Mouse (Mus musculus) ZHBTc4 (cell line): Measurements from ENCODE around the gene Trim41.
"Not testable (repeated sequence)": the region's sequence is repeated elsewhere in the genome, so short reads cannot be mapped to it uniquely, and the experiment has no call there.

Experiments used
- DNase-seq: peaks from one replicate; pipeline ENCODE4 v3.0.0-alpha.2; 2011; ENCODE audit warnings: low read depth, low spot score

The Trim41 gene

DNA sequence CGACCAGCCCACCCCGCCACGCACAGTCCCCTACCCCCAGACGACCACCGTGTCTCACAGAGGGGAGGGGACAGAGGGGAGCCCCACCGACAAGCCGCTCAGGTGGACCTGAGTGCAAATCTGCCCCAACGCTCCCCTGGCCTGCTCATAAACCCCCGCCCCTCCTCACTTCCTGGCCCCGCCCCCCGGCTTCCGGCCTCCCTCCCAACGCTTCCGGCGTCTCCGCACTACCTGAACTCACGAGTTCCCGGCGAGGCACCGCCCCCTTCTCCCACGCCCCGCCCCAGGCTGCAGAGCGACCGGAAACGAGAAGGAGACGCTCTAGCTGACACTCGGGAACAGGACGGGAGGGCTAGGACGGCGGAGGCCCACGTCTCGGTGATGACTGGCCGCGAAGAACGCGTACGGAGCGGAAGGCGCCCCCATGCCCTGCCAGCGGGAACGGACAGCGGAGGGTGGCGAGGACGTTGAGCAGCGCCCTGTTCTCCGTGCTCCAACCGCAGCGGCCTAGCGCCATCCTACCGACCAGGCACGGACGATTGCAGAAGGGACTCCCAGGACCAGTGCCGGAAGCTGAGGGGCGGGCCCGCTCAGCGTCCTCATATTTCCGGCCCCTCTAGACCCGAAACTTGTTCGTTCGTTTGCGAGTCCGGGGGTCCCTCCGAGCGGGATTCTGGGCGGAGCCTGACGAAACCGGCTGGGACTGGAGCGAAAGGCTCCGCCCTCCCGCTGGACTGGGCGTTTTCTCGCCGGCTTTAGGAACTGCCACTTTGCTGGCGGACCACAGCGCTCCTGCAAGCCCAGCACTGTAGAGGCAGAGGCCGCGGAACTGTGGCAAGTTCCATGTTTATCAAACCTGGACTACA lies at the start of gene Trim41:
Gene Trim41, minus strand, starts transcription at position 554 of the 866 bp plus-strand sequence.
- DNase-seq: peak; percentile 99

DNA sequence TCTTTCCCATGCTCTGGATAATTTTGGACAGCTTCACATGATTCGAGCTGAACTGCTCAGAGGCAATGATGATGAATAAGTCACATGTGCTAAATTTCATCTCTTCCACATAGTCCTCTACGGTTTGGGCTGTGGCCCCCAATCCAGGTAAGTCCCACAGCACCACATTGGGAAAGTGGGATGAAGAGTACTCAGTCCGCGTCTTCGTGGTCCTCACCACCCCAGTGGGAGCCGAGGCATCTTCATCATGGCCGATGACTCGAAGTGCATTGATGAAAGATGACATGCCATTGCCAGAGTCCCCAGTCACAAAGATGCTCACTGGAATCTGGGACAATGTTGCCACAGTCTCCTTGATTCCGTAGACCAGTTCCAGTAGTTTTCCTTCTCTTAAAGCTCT lies 49.3 kb upstream of the Trim41 start:
- DNase-seq: no peak

DNA sequence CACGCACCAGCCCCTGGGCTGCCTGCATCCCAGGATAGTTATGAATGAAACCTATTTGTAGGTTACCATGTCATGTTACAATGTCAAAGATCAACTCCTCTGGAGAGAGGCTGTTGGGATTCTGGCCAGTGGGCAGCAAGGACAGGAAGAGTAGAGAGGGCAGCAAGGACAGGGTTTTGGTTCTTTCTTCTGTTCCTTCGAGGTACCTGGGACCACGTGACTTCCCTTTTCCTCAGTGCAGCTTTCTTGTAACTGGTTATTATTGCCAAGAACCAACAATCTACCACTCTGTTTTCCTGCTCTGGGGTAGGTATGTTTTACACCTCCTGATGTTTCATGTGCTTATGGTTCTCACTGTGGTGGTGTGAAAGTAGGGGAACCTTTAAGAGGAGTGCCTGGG lies 46.7 kb upstream of the Trim41 start:
- DNase-seq: no peak

DNA sequence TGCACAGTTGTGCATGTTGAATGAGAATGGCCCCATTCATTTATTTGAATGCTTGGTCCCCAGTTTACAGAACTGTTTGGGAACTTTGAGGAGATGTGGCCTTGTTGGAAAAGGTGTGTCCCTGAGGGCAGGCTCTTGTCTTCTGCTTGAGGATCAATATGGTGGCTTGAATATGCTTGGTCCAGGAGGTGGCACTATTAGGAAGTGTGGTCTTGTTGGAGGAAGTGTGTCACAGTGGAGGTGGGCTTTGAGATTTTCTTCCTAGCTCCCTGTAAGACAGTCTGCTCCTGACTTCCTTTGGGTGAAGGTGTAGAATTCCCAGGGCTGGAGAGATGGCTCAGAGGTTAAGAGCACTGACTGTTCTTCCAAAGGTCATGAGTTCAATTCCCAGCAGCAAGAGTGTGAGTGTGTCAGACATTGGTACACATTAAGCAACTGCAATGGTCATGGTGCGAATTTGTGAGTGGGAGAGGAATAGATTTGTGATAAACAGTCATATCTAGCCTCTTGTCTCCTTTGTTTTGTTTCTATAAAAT lies 45.7 kb upstream of the Trim41 start:
- no peak for DNase-seq

DNA sequence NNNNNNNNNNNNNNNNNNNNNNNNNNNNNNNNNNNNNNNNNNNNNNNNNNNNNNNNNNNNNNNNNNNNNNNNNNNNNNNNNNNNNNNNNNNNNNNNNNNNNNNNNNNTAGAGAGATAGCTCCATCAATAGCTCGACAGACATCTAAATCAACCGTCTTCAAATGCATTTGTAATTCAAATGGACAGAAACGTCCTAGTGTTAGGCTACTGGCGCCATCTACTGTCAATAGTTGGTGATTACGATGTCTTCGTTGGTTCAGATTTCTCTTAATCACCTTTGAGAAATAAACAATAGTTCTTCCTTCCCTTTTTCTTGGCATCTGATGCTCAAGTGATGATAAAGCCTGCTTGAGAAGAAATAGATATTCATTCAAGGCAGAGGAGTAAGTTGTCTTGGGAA lies 41.9 kb upstream of the Trim41 start:
- DNase-seq: peak; percentile 81

DNA sequence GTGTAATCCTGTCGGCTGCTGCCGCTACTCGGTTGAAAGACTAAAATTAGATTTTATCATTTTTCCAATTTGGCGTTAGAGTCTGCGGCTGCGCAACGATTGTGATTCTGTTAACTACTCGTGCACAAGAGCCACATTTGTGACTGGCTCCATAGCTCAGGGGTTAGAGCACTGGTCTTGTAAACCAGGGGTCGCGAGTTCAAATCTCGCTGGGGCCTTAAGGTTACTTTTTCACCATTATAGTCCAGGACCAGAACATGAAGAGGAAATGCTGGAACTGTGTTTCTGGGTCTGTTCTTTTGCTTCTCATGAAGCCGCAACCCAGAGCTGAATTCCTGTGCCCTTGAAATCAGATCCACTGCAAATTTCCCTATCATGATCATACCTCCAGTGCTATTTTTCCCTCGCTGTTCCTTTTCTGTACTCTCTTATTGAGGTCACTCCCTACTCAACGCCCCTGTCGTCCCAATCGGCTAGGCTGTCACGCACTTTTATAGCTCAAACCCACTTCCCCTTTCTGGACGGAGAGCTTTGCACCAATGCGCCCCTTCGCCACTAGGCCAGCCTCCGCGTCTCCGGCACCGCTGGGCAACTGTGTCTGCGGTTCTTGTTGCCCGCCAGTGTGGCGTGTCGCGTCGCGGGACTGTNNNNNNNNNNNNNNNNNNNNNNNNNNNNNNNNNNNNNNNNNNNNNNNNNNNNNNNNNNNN lies 36.5 kb upstream of the Trim41 start:
- peak; percentile 82 for DNase-seq

DNA sequence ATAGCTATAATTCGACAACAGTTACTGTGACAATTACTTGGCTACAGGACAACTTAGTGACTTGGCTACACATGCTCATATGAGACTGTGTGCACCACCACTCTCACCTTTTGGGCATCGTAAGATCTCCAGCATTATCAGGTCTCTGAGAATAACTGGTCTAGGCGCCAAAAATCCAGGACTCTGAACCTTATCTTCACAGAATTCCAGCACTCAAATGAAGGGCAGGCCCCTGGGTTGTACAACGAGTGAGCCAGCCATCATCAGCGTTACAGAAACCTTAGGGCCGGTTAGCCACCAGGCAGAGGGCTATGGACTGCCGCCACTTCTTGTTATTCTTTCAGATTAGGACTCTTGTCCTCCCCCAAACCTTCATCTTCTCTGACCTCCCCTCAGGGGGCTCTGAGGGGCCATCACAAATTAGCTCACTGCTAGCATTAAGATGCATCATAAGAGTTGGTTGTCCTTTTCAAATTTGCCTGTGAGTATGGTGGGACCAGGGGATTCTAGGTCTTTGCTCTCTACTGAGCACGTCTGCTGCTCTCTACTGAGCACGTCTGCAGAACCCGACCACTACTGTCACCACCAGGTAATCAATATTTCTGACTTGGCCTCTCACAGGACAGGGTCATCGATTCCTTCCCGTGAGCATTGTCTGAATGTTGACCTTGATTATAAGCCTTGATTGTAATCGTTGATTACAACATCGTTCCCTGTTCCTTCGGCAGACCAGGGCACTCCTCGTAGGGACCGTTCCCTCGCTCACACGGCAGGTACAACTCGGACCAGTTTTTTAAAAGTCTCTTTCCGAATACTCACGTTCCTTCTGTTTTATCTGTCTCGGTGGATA lies 35.7 kb upstream of the Trim41 start:
- DNase-seq: no peak

DNA sequence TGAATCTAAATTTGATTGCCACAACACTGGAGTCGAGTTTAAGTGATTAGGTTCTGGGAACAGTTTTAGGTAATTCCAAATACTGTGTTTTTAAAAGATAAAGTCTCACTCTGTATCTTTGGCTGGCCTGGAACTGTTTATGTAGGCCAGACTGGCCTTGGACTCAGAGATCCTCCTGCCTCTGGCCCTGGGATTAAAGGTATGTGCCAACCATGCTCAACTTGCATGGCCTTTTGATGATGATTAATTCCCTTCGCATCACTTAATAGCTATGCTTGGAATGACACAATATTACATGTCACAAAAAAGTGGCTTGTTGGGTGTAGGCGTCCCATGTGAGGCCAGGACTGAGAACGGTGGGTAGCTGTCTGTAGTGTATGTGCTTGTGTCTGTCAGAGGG lies 35.0 kb upstream of the Trim41 start:
- no peak for DNase-seq

DNA sequence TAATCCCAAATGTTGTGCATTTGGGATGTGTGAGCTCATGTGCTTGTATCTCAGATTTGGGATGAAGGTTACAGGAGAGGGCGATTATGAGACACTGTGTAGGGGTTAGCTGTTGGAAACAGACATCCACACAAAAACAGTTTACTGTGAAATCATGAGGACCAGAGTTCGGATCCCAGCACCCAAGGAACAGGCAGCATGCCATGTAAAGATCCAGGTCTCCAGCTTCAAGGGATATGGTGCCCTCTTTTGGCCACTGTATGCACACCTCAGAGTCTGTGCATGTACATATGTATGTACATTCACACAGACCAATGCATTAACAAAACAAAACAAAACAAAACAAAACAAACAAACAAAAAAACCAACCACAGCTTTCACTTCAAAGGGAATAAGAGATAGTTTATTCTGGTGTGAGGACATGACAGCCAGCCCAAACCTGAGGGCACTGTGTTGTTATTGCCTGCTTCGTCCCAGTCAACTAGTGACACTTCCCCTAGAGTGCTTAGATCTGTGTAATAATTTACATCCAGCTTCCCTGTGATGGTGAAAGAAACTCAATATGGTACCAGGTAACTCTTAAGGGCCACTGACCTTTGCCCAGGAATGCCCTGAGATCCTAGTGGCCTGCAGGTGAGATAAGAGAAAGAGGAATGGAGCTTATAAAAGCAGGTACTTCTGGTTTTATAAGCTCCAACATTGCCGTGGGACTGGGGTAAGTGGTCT lies 34.3 kb upstream of the Trim41 start:
- peak; percentile 88 for DNase-seq

DNA sequence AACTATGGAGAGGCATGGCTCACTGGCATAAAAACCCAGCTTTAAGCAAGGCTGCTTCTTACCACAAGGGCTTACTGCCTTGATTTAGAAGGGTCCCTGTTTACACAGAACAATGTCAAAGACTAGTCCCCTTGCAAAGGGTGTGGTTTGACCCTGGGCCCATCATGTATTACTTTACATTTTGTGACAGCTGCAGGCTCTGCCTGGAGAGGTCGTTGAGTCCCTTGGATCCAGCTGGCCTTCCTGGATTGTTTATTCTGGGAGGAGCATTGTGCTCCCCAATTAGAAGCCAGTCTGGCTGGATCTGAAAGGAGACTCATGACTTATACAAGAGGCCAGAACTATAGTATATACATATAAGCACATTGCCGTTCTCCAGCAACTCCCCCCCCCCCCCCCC lies 33.1 kb upstream of the Trim41 start:
- no peak for DNase-seq

DNA sequence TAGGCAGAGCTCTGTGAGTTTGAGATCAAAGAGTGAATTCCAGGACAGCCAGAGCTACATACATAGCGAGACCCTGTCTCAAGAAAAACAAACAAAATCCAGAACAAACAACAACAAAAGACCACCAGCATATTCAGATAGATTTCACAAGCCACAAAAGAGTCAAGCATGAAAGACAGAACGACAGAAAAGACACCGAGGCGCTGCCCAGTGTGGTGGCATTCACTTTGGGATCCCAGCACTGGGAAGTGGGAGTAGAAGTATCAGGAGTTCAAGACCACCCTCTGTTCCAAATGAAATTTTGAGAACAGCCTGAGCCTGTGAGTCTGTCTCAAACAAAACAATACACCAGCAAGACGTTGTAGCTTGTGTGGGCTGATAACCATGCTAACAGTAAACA lies 29.7 kb upstream of the Trim41 start:
- no peak for DNase-seq

DNA sequence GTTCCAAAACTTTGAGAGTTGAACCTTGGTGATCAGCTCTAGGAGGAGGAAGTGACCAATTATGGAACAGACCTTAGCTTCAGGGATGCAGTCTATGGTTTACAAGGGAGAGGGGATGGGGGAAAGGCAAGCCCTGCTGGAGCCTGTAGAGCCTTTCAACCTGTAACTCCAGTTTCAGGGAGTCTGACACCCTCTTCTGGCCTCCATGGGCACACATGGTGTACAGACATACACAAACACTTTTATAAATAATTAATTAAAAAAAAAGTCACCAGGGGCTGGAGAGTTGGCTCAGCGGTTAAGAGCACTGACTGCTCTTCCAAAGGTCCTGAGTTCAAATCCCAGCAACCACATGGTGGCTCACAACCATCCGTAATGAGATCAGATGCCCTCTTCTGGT lies 29.2 kb upstream of the Trim41 start:
- not testable (repeated sequence) for DNase-seq

DNA sequence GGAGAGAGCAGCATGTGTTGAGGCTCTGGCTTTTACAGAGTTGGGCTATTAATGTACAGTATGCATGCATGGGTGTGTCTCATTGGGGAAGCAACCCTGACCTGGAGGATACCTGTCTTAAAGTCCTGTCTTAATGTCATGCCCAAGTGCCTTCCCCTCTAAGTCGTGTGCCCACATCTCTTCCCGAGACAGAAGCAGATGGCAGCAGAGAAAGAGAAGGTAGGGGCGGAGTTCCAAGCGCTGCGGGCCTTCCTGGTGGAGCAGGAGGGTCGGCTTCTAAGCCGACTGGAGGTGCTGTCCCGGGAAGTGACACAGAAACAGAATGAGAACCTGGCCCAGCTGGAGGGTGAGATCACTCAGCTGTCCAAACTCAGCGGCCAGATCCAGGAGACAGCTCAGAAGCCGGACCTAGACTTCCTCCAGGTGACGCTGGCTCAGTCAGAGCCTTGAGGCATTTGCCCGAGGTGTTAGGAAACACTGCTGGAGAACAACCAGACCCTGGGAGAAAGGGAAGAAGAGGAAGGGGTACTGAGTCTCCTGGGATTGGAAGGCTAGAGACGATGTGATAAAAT lies 28.2 kb upstream of the Trim41 start:
- DNase-seq: peak; percentile 40

DNA sequence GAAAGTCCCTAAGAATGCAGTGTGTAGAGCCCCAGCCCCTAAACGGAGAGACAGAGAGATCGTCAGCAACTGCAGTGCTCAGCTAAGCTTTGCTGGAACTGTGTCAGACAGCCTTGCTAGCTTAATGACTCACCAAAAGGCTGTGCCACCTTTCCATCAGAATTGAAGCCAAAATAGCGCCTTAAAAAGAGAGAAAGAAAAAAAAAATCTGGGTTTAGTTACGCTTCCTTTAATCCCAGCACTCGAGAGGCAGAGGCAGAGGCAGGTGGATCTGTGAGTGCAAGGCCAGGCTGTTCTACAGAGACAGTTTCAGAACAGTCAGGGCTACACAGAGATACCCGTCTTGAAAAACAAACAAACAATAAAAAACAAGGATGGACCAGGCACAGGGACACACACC lies 27.2 kb upstream of the Trim41 start:
- DNase-seq: no peak

DNA sequence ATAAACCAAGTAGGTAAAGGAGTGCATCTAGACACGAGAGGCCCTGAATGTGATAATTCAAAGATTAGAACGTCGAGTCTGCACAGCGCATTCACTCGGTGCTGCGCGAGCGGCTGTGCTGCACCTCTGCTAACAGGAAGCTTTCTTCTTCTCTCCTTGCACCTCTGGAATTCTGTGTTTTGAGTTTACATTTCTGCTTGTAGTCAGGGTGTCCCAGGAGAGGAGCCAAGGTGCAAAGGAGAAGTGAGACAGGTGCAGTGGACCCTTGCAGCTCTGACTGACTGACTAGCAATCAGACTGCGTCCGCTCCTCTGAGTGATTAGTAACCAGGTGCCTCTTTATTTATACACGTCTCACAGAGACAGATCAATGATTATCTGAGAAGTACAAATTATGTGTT lies 26.0 kb upstream of the Trim41 start:
- no peak for DNase-seq

DNA sequence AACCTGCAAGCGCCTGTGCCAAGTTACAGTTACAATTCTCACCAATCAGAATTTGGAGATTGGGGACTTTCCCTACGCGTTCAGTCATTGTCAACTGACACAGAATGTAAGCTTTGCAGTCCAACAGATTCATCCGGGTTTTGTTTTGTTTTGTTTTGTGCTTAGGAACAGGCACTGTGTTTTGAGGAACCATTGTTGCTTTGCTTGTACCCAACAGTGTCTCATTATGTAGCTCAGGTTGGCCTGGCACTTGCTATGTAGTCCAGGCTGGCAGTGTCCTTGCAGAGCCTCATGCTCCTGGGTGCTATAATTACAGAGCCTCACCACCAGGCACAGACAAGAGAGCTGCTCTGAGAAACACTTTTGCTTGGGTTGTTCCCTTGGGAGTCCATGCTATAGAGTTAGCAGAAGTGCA lies 25.2 kb upstream of the Trim41 start:
- no peak for DNase-seq

DNA sequence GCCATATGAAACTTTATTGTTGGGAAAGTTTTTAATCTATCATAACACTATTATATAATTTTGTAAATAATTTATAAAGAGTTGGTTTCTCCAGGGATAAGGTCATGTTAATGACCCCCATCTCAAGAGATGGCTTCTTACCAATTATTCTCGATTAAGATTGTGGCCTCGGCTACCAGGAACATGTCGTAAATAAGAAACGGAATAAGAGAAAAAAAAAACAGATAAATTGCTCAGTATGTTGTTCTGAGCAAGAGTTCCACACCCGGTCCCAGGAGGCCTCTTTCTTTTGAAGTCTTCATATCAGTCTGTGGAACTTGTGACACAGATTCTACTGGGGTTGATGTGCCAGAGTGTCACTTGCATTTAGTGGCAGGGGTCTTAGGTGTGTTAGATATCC lies 24.1 kb upstream of the Trim41 start:
- DNase-seq: no peak

DNA sequence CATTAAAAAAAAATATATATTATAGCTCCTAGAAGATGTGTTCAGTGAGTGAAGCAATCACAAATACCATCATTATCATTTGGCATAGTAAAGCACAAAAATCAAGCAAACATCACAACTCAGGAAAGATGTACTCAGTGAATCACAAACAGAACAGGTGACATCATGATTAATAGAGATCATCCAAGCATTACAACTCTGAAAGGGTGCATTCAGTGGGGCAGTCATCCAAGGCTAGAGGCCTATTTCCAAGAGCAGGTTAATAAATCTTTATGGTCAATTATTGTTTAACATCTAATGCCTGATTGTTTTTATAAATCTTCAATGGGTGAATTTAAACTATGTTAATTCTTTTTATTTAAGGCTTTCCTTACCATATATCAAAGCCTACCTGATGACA lies 23.7 kb upstream of the Trim41 start:
- no peak for DNase-seq

DNA sequence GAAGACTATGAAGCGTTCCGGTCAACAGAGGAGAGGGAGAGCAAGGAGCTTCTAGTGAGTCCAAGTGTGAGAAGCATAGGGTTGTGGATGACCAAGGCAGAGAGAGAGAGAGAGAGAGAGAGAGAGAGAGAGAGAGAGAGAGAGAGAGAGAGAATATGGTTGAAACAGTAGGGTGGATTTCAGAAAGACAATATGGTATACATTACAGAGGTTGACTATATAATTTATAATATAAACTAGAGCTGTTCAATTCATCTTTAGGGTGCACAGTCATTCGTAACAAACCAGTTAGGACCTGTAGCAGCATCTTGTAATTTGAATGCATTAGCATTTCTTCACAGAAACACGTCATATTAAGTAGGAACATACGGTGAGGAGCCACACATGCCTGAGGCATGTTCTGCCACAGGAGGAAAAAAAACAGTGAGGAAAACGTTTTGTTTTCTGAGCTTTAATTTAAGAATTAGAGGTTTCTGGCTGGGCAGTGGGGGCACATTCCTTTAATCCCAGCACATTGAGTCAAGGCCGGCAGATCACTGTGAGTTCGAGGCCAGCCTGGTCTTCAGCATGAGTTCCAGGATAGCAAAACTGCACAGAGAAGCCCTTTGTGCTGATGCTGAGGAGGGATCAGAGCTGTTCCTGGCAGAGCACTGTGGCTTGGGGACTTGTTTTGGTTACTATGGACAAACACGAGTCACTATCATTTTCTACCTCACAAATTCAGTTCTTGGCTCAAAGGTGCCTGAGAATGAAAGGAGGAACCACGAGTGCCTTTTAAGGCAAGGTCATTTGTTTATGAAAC lies 21.9 kb upstream of the Trim41 start:
- peak; percentile 38 for DNase-seq

DNA sequence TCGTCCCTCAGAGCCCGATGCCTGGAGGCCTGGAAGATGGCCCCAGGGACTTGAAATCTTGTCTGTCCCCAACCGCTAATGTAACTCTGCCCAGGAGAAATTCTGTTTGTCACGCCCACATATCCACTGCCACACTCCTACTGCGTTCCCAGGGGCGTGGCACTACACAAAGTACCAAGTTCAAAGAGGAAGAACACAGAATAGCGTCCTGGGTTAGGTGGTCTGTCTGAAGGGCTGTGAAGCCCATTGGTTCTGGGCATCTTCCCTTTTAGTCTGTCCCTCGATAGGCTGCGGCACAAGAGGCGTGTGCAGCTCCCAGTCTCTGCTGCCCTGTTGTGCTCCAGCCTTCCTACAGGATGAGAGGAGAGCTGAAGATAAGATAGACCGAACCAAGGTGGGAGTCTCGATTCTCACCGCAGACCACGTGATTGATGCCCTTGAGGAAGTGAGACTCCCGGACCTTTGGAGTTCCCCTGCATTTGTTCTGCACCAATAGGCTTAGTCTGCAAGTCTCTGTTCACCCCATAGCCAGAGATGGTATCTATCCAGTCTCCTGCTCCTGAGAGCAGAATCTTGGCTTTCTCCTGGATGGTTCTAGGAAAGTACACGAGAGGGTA lies 21.1 kb upstream of the Trim41 start:
- DNase-seq: peak; percentile 89
